Mouse (Mus musculus): Measurements from ENCODE around the gene Zbtb8os. TPM values are rescaled to one million over a fixed set of nuclear protein-coding genes. Genes with fewer than 3 reads are reported as not detected.

Gene Zbtb8os
- 10 to 100 TPM; 18.9 to 24.7 TPM for total RNA-seq (2021)

DNA sequence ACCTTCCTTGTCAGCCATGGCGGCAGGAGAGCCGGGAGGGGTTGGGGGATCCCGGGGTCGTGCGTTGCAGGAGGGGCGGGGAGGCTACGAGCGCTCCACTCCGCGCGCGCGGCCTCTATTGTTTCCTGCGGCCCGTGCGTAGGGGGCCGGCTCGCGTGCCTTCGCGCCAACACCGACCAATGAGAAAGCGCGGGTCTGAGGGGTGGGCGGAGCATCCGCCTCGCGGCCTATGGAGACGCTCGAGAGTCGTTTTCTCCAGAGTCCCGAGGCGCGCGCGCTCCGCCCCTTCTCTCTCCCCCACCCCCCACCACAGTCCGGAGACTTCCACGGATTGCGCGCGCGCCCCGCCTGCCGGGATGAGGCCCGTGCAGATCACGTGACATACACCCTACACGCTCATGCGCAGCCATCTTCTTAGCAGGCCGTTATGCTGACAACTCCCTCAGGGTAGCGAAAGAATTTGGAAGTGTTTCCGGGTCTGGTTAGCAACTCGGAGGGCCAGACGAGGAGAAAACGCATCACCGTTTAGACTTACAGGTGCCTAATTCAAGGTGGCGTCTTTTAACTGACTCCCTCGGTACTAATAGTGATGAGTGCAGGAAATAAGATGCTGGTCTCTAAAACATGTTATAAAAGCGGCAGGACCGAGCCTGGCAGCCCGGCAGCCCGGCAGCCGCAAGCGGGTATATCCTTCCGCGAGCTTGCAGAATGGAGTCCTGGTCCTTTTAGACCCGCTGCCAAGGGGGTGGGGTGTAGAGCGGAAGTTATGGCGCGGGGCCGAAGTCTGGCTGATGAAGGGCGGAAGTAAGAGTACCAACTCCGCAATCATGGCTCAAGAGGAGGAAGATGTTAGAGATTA lies at the start of gene Zbtb8os, which contains the start of gene Rbbp4:
TSS of gene Zbtb8os (plus strand) at position 480 of the 859 bp plus-strand sequence.
TSS of gene Rbbp4 (minus strand) at position 155 of the 859 bp plus-strand sequence.
- intact Hi-C loops (cut with DNase I): no loop called here
- DNase-seq (ENCODE audit: extremely low spot score in 1 of 2, low spot score in 2 of 2): peak; percentile 98 to 99

DNA sequence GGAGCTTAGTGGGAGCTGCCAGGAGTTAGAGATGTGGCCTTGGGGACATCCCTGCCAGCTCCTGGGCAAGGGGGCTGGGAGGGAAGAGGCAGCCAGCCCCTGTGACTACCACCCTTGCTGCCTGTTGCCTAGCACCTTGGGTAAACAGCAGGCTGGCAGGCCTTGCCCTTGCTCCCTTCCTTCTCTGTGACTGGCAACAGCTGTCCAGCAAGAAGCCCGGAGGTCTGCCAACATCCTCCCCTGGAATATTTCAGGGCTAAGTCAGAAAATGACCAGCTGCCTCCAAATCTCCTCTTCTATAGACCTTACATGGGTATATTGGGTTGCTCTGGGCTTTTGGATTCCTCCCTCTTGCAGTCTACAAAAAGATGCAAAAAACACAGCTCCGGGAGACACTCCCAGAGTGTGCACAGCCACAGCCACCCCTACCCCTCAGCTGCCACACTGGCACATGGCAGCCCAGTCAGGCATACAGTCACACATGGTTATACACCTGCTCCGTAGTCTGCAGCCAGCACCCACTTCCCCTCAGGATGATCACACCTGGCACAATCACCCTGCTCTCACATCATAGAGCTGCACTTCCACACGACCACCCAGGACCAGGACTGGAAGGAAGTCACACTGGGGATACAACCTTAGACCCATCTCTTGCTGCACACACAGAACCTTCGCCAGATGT lies 49.4 kb upstream of the Zbtb8os start:
- DNase-seq (ENCODE audit: extremely low spot score in 1 of 2, low spot score in 2 of 2): no peak
- intact Hi-C loops (cut with DNase I): no loop called here

DNA sequence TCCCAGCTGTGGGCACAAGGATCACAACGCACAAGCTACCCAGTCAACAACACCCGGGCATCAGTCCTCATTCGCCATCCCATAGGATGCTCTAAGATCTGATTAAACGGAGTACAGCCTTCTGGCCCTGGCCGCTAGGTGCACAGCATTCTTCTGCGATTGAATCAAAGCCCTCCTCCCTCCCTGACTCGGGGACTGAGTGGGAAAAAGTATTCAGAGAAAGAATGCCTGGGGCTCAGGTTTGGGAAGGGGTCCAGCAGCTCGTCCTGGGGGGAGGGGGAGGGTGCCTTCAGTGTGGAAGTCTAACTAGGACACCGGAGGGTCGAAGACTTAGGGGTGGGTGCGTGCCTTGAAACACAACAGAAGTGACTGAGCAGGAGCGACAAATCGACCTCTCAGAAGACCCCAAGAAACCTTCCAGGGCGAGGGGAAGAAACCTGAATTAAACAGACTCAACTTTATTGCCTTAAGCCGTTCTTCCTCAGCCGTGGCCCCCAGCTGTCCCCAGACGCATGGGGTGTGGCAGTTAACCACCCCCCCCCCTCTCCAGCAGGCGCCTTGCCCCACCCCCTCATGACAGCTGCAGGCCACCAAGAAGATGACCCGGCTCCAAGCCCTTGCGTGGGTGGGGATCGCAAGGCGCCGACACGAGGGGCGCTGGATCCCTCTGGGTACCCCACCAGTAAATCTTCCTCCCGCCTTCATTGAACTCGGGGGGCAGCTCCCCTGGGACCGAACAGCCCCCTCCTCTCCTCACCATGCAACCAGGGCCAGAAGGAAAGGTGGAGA lies 48.6 kb upstream of the Zbtb8os start:
- peak in 1 of 2 experiments; percentile 54 for DNase-seq (ENCODE audit: extremely low spot score in 1 of 2, low spot score in 2 of 2)
- intact Hi-C loops (cut with DNase I): no loop called here

DNA sequence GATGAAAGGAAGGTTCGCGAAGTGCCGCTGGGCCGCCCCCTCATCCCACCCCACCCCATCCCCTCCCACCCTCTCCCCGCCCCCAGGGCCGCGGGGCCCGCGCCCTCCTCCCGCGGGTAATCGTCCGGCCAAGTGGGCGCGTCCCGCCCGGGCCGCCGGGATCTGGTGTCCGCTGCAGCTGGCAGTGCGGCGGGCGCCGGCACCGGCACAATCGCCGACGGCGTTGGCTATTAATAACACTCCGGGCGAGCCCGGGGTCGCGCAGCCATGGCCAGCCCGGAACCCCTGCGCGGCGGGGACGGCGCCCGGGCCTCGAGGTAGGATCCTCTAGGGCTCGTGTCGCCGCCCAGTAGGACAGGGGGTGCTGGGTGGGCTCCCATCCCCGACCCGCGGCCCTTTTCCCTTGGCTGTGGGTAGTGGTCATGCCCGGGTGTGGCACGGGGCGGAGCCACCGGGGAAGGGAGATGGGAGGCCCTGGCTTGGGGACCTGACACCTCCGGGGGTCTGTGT lies 48.0 kb upstream of the Zbtb8os start, which contains the start of gene Sync:
TSS of gene Sync (plus strand) at position 146 of the 510 bp plus-strand sequence.
- intact Hi-C loops (cut with DNase I): no loop called here
- DNase-seq (ENCODE audit: extremely low spot score in 1 of 2, low spot score in 2 of 2): peak in 1 of 2 experiments; percentile 50

DNA sequence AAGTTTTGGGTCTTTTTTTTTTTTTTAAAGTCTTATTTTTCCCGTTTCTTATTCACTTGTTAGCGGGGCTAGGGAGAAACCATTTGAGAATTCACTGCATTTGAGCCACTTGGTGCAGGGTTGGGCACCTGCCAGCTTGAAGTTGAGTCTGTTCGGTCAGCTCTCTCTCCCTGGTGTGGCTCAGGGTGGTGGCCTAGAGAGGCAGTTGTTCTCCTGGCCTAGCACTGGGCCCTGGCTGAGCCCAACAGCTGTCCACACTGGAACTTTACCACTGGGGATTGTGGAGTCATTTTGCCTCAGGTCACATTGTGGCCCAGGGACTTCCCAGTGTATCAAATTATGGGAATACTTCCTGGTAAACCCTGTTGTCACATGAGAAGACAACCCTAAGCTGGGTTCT lies 47.4 kb upstream of the Zbtb8os start:
- DNase-seq (ENCODE audit: extremely low spot score in 1 of 2, low spot score in 2 of 2): no peak
- intact Hi-C loops (cut with DNase I): no loop called here

DNA sequence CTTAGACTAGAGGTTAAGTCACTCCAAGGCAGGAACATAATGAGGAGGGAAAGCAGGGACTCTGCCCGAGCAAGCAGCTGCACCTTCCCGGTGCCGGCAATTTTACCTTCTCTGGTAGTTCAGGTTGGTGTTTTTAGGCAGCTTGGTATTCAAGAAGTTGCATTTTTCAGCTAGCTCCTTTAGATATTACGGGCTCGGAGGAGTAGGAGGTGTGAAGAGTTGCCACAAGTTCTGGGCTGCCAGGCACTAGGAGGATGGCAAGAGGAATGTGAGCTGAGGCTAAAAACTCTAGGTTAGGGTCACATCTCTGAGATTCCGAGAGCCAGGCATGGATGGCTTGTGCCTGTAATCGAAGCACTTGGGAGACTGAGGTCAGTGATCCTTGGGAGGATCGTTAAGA lies 45.8 kb upstream of the Zbtb8os start:
- intact Hi-C loops (cut with DNase I): no loop called here

DNA sequence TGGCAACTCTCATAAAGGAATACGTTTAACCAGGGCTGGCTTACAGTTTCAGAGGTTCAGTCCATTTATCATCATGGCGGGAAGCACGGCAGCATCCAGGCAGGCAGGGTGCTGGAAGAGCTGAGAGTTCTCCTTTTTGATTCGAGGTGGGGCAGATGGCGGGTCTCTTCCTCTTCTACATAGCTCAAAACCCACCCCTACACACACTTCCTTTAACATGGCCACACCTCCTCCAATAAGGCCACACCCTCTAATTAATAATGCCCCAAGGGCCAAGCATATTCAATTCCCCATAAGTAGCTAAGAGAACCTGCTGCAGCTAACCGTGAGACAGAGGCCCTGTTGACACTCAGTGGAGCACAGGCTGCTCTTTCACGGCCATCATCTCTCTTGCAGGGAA lies 42.7 kb upstream of the Zbtb8os start:
- no peak for DNase-seq (ENCODE audit: extremely low spot score in 1 of 2, low spot score in 2 of 2)
- intact Hi-C loops (cut with DNase I): no loop called here

More for the DNA sequence above, 45.8 kb upstream of the Zbtb8os start:
- DNase-seq (ENCODE audit: extremely low spot score in 1 of 2, low spot score in 2 of 2): no peak

DNA sequence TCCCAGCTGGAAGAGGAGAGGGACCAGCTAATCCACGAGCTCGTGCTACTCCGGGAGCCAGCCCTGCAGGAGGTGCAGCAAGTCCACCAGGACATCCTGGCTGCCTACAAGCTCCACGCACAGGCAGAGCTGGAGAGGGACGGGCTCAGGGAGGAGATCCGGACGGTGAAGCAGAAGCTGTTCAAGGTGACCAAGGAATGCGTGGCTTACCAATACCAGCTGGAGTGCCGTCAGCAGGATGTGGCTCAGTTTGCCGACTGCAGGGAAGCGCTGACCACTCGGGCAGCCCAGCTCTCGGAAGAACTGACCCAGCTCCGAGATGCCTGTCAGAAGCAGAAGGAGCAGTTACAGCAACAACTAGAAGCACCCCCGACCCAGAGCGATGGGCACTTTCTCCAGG lies 41.8 kb upstream of the Zbtb8os start:
- DNase-seq (ENCODE audit: extremely low spot score in 1 of 2, low spot score in 2 of 2): no peak
- intact Hi-C loops (cut with DNase I): no loop called here

DNA sequence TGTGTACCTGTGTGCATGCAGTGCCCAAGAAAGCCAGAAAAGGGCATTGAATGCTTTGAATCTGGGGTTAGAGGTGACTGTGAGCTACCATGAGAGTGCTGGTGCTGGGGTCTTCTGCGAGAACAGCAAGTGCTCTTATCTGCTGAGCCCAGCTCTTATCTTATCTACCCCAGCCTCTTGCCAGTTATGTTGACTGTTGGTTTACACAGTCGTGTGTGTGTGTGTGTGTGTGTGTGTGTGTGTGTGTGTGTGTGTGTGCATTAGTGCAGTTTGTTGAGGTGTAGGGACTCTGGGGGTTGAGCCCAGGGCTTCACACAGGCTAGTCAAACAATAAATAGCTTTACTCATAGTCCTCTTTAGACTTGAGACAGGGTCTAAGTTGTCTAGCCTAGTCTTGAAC lies 40.3 kb upstream of the Zbtb8os start:
- no peak for DNase-seq (ENCODE audit: extremely low spot score in 1 of 2, low spot score in 2 of 2)
- intact Hi-C loops (cut with DNase I): no loop called here

DNA sequence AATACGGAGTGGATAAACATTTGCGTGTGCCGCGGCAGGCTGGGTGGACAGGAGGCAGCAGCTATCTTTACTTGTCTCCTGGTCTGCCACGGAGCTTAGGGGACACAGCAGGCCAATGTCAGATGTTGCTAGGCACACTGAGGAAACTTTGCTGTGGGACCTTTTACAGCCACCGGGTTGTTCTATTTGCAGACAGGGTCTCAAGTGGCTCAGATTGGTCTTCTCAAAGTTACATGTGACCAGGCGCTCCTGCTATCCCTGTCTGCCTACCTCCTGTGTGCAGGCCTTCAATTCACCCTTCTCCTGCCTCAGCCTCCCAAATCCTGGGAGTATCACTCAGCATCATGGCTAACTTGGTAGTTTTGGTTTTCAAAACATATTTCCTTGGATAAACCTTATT lies 39.4 kb upstream of the Zbtb8os start:
- no peak for DNase-seq (ENCODE audit: extremely low spot score in 1 of 2, low spot score in 2 of 2)
- intact Hi-C loops (cut with DNase I): no loop called here

DNA sequence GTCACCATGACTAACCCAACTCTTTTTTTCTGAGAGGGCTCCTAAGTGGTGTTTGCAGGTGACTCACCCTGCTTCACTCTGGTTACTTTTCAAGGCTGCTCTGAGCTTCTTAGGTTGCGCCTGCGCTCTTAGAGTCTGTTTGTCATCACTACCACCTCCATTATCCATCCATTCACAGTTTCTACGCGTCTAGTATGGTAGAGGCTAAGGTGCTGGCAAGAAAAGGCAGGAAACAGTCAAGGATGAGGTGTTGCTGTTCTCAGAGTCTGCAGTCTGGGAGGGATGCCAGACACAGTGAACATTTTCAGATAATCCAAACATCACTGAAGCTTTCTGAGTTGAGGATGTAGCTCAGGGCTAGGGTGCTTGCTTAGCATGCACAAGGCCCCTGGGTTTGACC lies 37.8 kb upstream of the Zbtb8os start:
- intact Hi-C loops (cut with DNase I): no loop called here
- DNase-seq (ENCODE audit: extremely low spot score in 1 of 2, low spot score in 2 of 2): no peak

DNA sequence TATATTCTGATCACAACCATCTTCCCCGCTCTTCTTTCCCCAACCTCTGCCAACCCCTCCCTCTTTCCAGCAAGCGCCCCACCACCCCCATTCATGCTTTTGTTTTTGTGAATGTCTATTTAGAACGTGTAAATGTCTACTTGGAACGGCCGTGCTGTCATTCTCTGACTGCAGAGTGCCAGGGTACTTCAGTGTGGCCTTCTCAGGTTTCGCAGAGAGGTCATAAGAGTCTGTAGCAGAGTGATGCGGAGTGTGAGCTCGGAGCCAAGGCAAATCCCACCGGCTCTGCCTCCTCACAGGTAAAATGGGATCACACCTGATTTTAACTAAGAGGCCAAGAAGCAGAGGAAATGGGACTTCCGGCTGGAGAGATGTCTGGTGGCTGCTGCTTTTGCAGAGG lies 36.4 kb upstream of the Zbtb8os start:
- intact Hi-C loops (cut with DNase I): no loop called here
- DNase-seq (ENCODE audit: extremely low spot score in 1 of 2, low spot score in 2 of 2): no peak

DNA sequence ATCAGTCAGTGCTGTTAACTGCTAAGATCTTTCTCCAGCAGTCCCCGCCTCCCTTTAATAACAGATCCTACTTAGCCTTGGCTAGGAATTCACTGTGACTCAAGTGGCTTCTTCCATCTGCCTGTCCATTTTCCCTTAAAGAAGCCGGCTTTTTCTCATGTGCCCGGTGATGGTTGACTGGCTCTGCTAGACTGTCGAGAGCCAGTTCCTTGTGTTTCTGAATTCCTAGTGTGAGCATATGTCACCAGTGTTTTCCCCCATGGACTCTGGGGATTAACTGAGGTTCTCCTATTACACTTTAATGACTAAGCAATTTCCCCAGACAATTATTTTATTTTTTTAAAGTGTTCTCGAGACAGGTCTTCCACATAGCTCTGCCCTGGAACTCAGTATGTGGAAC lies 32.1 kb upstream of the Zbtb8os start:
- intact Hi-C loops (cut with DNase I): no loop called here
- no peak for DNase-seq (ENCODE audit: extremely low spot score in 1 of 2, low spot score in 2 of 2)

DNA sequence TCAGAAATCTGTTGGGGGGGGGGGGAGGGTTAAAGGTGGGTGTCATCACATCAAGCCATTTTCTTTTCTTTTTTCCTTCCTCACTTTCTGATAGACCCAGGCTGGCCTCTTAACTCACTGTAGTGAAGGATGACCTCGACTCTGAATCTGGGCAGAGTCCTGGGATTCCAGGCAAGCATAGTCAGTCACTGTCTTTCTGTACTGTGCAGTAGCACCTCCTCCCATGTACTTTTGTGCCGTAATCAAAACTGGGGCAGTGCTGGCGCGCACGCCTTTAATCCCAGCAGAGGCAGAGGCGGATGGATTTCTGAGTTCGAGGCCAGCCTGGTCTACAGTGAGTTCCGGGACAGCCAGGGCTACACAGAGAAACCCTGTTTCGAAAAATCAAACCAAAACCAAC lies 31.7 kb upstream of the Zbtb8os start:
- intact Hi-C loops (cut with DNase I): no loop called here
- no peak for DNase-seq (ENCODE audit: extremely low spot score in 1 of 2, low spot score in 2 of 2)

DNA sequence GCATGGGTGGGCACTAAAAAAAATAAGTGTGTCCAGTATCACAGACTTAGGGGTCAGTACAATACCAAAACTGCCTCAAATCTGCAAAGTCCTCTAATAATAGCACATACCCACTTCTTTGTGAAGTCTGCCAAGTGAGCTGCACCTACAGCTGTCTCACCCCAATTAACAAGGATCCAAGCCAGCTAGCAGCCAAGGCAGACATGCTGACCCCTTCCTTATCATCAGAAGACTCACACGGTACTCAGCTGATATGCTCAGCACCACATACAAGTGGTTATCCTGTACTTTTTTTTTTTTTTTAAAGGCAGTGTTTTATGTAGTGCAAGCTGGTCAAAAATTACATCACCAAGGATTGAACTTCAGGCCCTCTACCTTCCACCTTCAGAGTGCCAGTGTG lies 31.2 kb upstream of the Zbtb8os start:
- intact Hi-C loops (cut with DNase I): no loop called here
- no peak for DNase-seq (ENCODE audit: extremely low spot score in 1 of 2, low spot score in 2 of 2)

DNA sequence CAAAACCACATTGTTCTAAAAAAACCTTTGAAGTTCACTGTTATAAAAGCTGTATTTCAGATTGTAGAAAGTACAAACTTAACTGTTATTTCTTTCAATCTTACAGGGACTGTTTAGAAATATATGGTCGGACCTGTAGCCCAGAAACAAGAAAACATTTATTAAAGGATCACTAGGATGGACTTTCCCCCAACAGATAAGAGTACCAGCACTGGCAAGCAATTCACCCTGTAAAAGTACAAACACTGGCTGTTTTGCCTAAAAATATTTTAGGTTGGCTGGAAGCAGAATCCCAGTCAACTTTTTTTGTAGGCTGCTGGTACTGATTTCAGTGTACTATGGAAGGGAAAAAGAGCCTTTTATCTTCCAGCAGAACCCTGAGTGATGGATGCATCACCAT lies 27.6 kb upstream of the Zbtb8os start:
- no peak for DNase-seq (ENCODE audit: extremely low spot score in 1 of 2, low spot score in 2 of 2)
- intact Hi-C loops (cut with DNase I): no loop called here

DNA sequence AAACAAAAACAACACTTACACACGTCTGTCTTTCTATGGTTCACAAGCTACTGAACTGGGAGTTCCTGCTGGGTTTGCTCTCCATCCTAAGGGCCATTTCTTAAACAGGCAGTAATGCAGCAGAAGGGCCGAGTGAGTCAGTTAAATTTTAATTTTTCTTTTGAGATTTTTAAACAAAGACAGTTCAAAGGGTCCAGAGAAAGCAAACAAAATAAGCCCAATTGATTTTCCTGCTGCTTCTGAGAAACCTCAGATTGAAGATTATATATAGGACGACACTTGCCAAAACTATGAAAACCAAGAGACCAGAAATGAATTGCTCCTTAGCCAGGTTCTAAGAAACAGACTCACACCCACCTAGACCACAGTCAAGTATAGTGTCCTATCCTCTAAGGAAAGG lies 21.6 kb upstream of the Zbtb8os start:
- intact Hi-C loops (cut with DNase I): no loop called here
- DNase-seq (ENCODE audit: extremely low spot score in 1 of 2, low spot score in 2 of 2): no peak

DNA sequence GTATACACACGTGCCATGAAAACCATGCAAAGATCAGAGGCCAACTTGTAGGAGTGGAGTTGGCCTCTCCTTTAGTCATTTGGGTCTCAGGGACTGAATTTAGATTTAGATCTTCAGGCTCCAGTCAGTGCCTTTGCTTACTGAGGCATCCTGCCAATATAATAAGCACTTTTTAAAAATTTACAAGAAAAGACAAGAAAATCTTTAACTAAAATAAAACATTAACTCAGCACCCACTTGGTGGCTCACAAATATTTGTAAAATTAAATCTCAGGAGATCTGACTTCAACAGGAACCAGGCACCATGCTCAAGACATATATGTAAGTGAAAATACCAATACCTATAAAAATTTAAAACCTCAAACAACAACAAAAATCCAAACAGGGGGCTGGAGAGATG lies 14.6 kb upstream of the Zbtb8os start:
- intact Hi-C loops (cut with DNase I): no loop called here
- DNase-seq (ENCODE audit: extremely low spot score in 1 of 2, low spot score in 2 of 2): no peak

DNA sequence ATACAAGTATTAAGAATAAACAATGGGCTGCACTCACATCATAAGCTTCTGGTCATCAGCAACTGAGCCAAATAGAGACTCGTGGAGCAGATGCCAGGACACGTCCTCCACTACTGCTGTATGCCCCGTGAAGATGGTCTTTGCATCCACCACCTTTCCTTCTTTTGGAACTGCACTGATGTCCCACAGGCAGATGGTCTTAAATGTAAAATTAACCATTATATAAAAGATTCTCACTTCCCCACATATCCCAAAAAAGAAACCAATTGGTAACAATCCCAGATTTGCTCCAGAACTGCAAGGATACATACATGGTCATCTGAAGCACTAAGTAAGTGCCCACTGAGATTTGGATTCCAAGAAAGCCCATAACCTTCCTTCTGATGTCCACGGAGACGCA lies 13.5 kb upstream of the Zbtb8os start:
- DNase-seq (ENCODE audit: extremely low spot score in 1 of 2, low spot score in 2 of 2): no peak
- intact Hi-C loops (cut with DNase I): no loop called here
